Mouse (Mus musculus) kidney, embryonic 16.5 days (tissue): ENCODE data around the gene Ncor2. TPM values are rescaled to one million over a fixed set of nuclear protein-coding genes. Genes with fewer than 3 reads are reported as not detected.

Experiments used
- ATAC-seq: fragments of 200-750 bp; cut with Nextera tagmentation; 2 replicates; pipeline ENCODE4 v1.8.0; 2017; ENCODE audit warnings: moderate TSS enrichment; ENCODE audit not compliant: low FRiP score, low TSS enrichment
- H3K27ac ChIP-seq: fragments of 300-500 bp; sonication (generic); 2 replicates; pipeline ENCODE4 v1.5.1; 2014; ENCODE audit warnings: low read length
- H3K27me3 ChIP-seq: fragments of 300-500 bp; sonication (generic); 2 replicates; pipeline ENCODE4 v1.6.1; 2014; ENCODE audit warnings: low read length, control low read depth, mixed read lengths; ENCODE audit not compliant: insufficient read depth
- H3K36me3 ChIP-seq: fragments of 300-500 bp; sonication (generic); 2 replicates; pipeline ENCODE4 v1.6.1; 2014; ENCODE audit warnings: low read length, control low read depth, mixed read lengths; ENCODE audit not compliant: insufficient read depth
- H3K4me1 ChIP-seq: fragments of 300-500 bp; sonication (generic); 2 replicates; pipeline ENCODE4 v1.6.1; 2014; ENCODE audit warnings: low read length, control low read depth, mixed read lengths; ENCODE audit not compliant: insufficient read depth
- H3K4me2 ChIP-seq: fragments of 300-500 bp; sonication (generic); replicated peaks from 2 replicates; pipeline ENCODE4 v1.6.1; 2014; ENCODE audit warnings: low read depth, low read length
- H3K4me3 ChIP-seq: fragments of 300-500 bp; sonication (generic); 2 replicates; pipeline ENCODE4 v1.5.1; 2014; ENCODE audit warnings: mild to moderate bottlenecking, low read length
- H3K9ac ChIP-seq: fragments of 300-500 bp; sonication (generic); replicated peaks from 2 replicates; pipeline ENCODE4 v1.6.1; 2014; ENCODE audit warnings: low read length
- H3K9me3 ChIP-seq: fragments of 300-500 bp; sonication (generic); 2 replicates; pipeline ENCODE4 v1.6.1; 2016; ENCODE audit warnings: low read length, control low read depth
- WGBS: fragments of 180-500 bp; shearing (Covaris S2); extraction: QIAGEN DNeasy Blood & Tissue Kit; methylation state at CpG from one replicate; pipeline ENCODE4 v1.1.7; 2014; 5-methylcytosine and 5-hydroxymethylcytosine counted together
- polyA plus RNA-seq: library from polyadenylated mRNA; unstranded; fragments of >200 nt; fragmentation: Nextera tagmentation; extraction: Ambion mirVana; gene quantifications from 2 replicates; pipeline ENCODE4 v1.2.1, GENCODE M21; 2015

Gene Ncor2
- polyA plus RNA-seq, 1 experiment from 2014 or later, result 27.5 TPM

- no peaks in the 10 kb centered on the region for H3K9me3 ChIP-seq
- 27% methylated on average over 11 of the region's 11 CpGs for WGBS
- H3K9ac ChIP-seq, result peak overlapping the region; percentile 5; the same call in 1 of the 2 replicates
- H3K27me3 ChIP-seq, result no peaks in the 10 kb centered on the region
- no peak overlapping the region for H3K4me2 ChIP-seq
- H3K36me3 ChIP-seq, result no peaks in the 10 kb centered on the region
- H3K4me1 ChIP-seq, result peaks cover 79% of the 10 kb centered on the region
- ATAC-seq, result peak; percentile 83
- peak overlapping the region; percentile 77 for H3K27ac ChIP-seq
- no peak overlapping the region for H3K4me3 ChIP-seq
Measured at GRCm38 (mm10) chr5:125134795-125135468, 44.1 kb downstream of the Ncor2 start.

GRCm38 (mm10) chr5:125134391-125134790, 44.6 kb downstream of the Ncor2 start:
- Histone ChIP-seq H3K4me3 (no peak overlapping the region), H3K36me3 (no peaks in the 10 kb centered on the region), H3K9me3 (no peaks in the 10 kb centered on the region), H3K9ac (no peak overlapping the region; the same call in 1 of the 2 replicates), H3K4me1 (peaks cover 79% of the 10 kb centered on the region), H3K27ac (peak overlapping the region; percentile 77), H3K4me2 (no peak overlapping the region), H3K27me3 (no peaks in the 10 kb centered on the region)
- ATAC-seq, result peak; percentile 35
- whole genome bisulfite sequencing, result 19% methylated on average over 7 of the region's 7 CpGs

- Histone ChIP-seq H3K9me3 (no peaks in the 10 kb centered on the region), H3K4me2 (no peak overlapping the region), H3K9ac (no peak overlapping the region), H3K36me3 (no peaks in the 10 kb centered on the region), H3K27ac (peak overlapping the region; percentile 77; the same call in 1 of the 2 replicates), H3K4me1 (peaks cover 80% of the 10 kb centered on the region), H3K27me3 (no peaks in the 10 kb centered on the region), H3K4me3 (no peak overlapping the region)
- WGBS, result 65% methylated on average over 4 of the region's 4 CpGs
- no peak for ATAC-seq
Measured at GRCm38 (mm10) chr5:125133651-125134050, 45.4 kb downstream of the Ncor2 start.

GRCm38 (mm10) chr5:125132566-125133260, 46.3 kb downstream of the Ncor2 start:
- Histone ChIP-seq H3K4me2 (no peak overlapping the region), H3K27me3 (no peaks in the 10 kb centered on the region), H3K9me3 (no peaks in the 10 kb centered on the region), H3K9ac (no peak overlapping the region), H3K36me3 (no peaks in the 10 kb centered on the region), H3K4me1 (peaks cover 81% of the 10 kb centered on the region), H3K27ac (no peak overlapping the region), H3K4me3 (no peak overlapping the region)
- ATAC-seq, result no peak
- WGBS, result 88% methylated on average over 13 of the region's 13 CpGs

- H3K27ac ChIP-seq, result no peak overlapping the region
- no peaks in the 10 kb centered on the region for H3K36me3 ChIP-seq
- H3K4me2 ChIP-seq, result no peak overlapping the region
- no peaks in the 10 kb centered on the region for H3K9me3 ChIP-seq
- peaks cover 74% of the 10 kb centered on the region for H3K4me1 ChIP-seq
- no peaks in the 10 kb centered on the region for H3K27me3 ChIP-seq
- no peak overlapping the region for H3K9ac ChIP-seq
- WGBS, result 73% methylated on average over 2 of the region's 2 CpGs
- no peak for ATAC-seq
- no peak overlapping the region for H3K4me3 ChIP-seq
Measured at GRCm38 (mm10) chr5:125132069-125132468, 47.0 kb downstream of the Ncor2 start.

- Histone ChIP-seq H3K4me3 (no peak overlapping the region), H3K27ac (no peak overlapping the region), H3K9me3 (no peaks in the 10 kb centered on the region), H3K36me3 (no peaks in the 10 kb centered on the region), H3K27me3 (no peaks in the 10 kb centered on the region), H3K9ac (no peak overlapping the region), H3K4me1 (peaks cover 72% of the 10 kb centered on the region), H3K4me2 (no peak overlapping the region)
- WGBS, result 91% methylated on average over 3 of the region's 3 CpGs
- ATAC-seq, result no peak
Measured at GRCm38 (mm10) chr5:125130406-125130805, 48.6 kb downstream of the Ncor2 start.

- no peak overlapping the region for H3K9ac ChIP-seq
Measured at GRCm38 (mm10) chr5:125128939-125129385, 50.1 kb downstream of the Ncor2 start.

GRCm38 (mm10) chr5:125127920-125128319, 51.1 kb downstream of the Ncor2 start:
- Histone ChIP-seq H3K4me2 (no peak overlapping the region), H3K27me3 (no peaks in the 10 kb centered on the region), H3K4me3 (no peak overlapping the region), H3K9ac (no peak overlapping the region), H3K36me3 (no peaks in the 10 kb centered on the region), H3K9me3 (no peaks in the 10 kb centered on the region), H3K4me1 (peaks cover 69% of the 10 kb centered on the region), H3K27ac (no peak overlapping the region)
- ATAC-seq, result no peak
- 84% methylated on average over 1 of the region's 1 CpGs for WGBS

More at GRCm38 (mm10) chr5:125128939-125129385, 50.1 kb downstream of the Ncor2 start:
- no peak overlapping the region for H3K4me2 ChIP-seq
- no peaks in the 10 kb centered on the region for H3K9me3 ChIP-seq
- peaks cover 65% of the 10 kb centered on the region for H3K4me1 ChIP-seq
- H3K36me3 ChIP-seq, result no peaks in the 10 kb centered on the region
- no peak overlapping the region for H3K4me3 ChIP-seq
- WGBS, result 31% methylated on average over 14 of the region's 14 CpGs
- H3K27me3 ChIP-seq, result no peaks in the 10 kb centered on the region
- no peak for ATAC-seq
- 0 out of 2 replicates have a peak overlapping the region, but pooled peaks have one; percentile 3 for H3K27ac ChIP-seq

- Histone ChIP-seq H3K4me1 (peaks cover 68% of the 10 kb centered on the region), H3K9ac (no peak overlapping the region), H3K4me2 (no peak overlapping the region), H3K27me3 (no peaks in the 10 kb centered on the region), H3K9me3 (no peaks in the 10 kb centered on the region), H3K27ac (no peak overlapping the region), H3K4me3 (no peak overlapping the region), H3K36me3 (no peaks in the 10 kb centered on the region)
- no peak for ATAC-seq
- 84% methylated on average over 4 of the region's 4 CpGs for WGBS
Measured at GRCm38 (mm10) chr5:125127426-125127825, 51.6 kb downstream of the Ncor2 start.

- Histone ChIP-seq H3K9me3 (no peaks in the 10 kb centered on the region), H3K4me2 (no peak overlapping the region), H3K4me3 (no peak overlapping the region), H3K36me3 (peaks cover 3% of the 10 kb centered on the region; the same call in 1 of the 2 replicates), H3K27me3 (no peaks in the 10 kb centered on the region), H3K27ac (0 out of 2 replicates have a peak overlapping the region, but pooled peaks have one; percentile 3), H3K4me1 (peaks cover 58% of the 10 kb centered on the region), H3K9ac (no peak overlapping the region)
- ATAC-seq, result no peak
- WGBS, result 57% methylated on average over 4 of the region's 4 CpGs
Measured at GRCm38 (mm10) chr5:125125966-125126464, 53.0 kb downstream of the Ncor2 start.
